Mouse (Mus musculus): Measurements from ENCODE around the gene Chac2. TPM values are rescaled to one million over a fixed set of nuclear protein-coding genes. Genes with fewer than 3 reads are reported as not detected.
"Not testable (repeated sequence)": the region's sequence is repeated elsewhere in the genome, so short reads cannot be mapped to it uniquely, and the experiment has no call there.

The Chac2 gene
- polyA plus RNA-seq (2014; fragmentation: Nextera tagmentation; extraction: Ambion mirVana), result 16.7 and 17.2 TPM in 2 replicates

DNA sequence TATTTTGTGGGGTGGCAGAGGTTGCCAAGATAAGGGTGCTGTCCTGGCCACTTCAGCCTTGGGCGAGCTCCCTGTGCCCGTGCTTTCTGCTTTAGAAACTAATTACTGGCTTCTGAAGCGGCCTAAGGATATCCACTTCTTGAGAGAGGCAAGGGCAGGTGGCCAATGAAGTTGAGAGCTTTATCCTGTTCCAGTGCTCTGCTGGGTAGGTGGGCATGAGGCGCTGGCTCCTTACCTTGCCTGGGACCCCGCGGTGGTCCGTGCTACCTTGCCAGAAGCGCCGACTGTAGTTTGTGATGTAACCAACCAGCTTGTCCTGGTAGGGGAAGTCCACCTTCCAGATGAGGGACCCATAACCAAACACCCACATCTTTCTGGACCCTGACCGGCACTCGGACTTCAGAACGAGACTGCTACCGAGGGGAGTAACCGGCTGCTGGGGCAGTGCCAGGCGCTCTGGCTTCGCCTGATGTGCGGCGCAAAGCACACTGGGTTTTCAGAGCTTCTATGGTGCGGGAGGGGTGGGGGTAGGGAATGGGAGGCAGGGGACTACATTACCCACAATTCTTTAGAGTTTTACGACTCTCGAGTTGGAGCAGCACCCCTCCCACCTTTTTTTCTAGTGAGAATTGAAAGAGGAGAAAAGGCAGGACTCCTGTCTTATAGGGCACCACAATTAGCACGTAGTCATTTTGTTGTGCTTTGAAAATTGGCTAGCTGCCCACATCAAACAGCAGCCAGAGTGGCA, at the start of gene Chac2:
Gene Chac2 (minus strand): TSS at position 474 of the 748 bp plus-strand sequence.
- no peaks in the 10 kb centered on the region for H3K9me3 ChIP-seq (replicated peaks; ENCODE audit: control insufficient read depth, low read length)
- no peaks in the 10 kb centered on the region for H3K27me3 ChIP-seq (ENCODE audit: control insufficient read depth, insufficient read depth, low read length)
- H3K36me3 ChIP-seq (ENCODE audit: control insufficient read depth, insufficient read depth, low read length), result no peaks in the 10 kb centered on the region
- peaks cover 5% of the 10 kb centered on the region; the same call in 1 of the 2 replicates for H3K4me1 ChIP-seq (ENCODE audit: control insufficient read depth, insufficient read depth, low read length)
- ATAC-seq (replicated peaks; ENCODE audit: insufficient number of reproducible peaks, low FRiP score, low TSS enrichment), result peak; percentile 96
- H3K9ac ChIP-seq (ENCODE audit: low read depth, low read length), result peak within 1 kb of the TSS; percentile 85
- peak within 1 kb of the TSS; percentile 60; the same call in 1 of the 2 replicates for H3K27ac ChIP-seq (ENCODE audit: low read depth, low read length)
- peak within 1 kb of the TSS; percentile 79 for H3K4me3 ChIP-seq (ENCODE audit: low read depth, low read length)
- H3K4me2 ChIP-seq, result peak within 1 kb of the TSS; percentile 82
- WGBS (ENCODE audit: insufficient replicate concordance), result under 1% methylated on average over 22 of the region's 22 CpGs

DNA sequence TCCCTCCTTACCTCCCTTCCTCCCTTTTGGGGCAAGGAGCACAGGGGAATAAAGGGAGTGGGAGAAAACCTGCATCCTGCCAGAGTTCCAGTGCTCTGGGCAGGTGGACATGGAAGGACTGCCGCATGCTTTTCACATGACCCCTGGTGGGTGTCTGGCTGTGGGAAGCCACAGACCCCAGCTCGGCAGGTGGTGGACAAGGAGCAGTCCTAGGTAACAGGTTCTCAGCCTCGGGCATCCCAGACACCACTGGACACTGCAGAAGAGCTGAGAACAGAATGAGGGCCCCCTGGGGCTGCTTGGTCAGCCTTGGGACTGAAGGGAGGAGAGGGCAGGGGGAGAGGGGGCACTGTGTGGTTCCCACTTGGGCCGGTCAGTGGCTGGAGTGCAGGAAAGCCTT, 48.8 kb upstream of the Chac2 start:
- Histone ChIP-seq H3K9me3 (replicated peaks; ENCODE audit: control insufficient read depth, low read length) (0 out of 2 replicates have a peak, but pooled peaks cover under 1% of the 10 kb centered on the region), H3K4me2 (no peak overlapping the region), H3K4me1 (ENCODE audit: control insufficient read depth, insufficient read depth, low read length) (no peaks in the 10 kb centered on the region), H3K27ac (ENCODE audit: low read depth, low read length) (no peak overlapping the region), H3K36me3 (ENCODE audit: control insufficient read depth, insufficient read depth, low read length) (0 out of 2 replicates have a peak, but pooled peaks cover 1% of the 10 kb centered on the region), H3K27me3 (ENCODE audit: control insufficient read depth, insufficient read depth, low read length) (no peaks in the 10 kb centered on the region), H3K4me3 (ENCODE audit: low read depth, low read length) (no peak overlapping the region), H3K9ac (ENCODE audit: low read depth, low read length) (no peak overlapping the region)
- ATAC-seq (replicated peaks; ENCODE audit: insufficient number of reproducible peaks, low FRiP score, low TSS enrichment), result no peak
- 93% methylated on average over 4 of the region's 4 CpGs for WGBS (ENCODE audit: insufficient replicate concordance)

DNA sequence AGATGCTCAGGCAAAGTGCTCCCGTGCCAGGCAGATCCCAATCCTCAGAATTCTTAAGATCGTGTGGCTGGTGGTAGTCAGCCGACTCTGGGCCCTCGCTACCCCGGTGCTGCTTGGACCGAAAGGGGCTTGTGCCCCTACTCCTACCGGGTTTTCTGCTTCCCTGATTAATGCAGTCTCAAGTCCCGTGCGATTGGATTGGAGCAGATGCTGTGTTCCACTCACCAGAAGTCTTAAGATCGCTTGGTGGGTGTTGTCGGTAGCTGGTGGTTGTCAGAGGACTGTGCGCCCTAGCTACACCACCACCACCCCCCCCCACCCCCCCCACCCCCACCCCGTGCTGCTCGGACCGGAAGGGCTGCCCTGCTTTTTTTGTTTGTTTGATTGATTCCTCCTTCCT, 31.3 kb upstream of the Chac2 start:
- H3K27me3 ChIP-seq (ENCODE audit: control insufficient read depth, insufficient read depth, low read length); H3K27ac ChIP-seq (ENCODE audit: low read depth, low read length); ATAC-seq (replicated peaks; ENCODE audit: insufficient number of reproducible peaks, low FRiP score, low TSS enrichment); H3K9ac ChIP-seq (ENCODE audit: low read depth, low read length); H3K9me3 ChIP-seq (replicated peaks; ENCODE audit: control insufficient read depth, low read length); H3K4me1 ChIP-seq (ENCODE audit: control insufficient read depth, insufficient read depth, low read length); H3K4me3 ChIP-seq (ENCODE audit: low read depth, low read length); H3K36me3 ChIP-seq (ENCODE audit: control insufficient read depth, insufficient read depth, low read length); H3K4me2 ChIP-seq: not testable (repeated sequence)
- WGBS (ENCODE audit: insufficient replicate concordance), result 64% methylated on average over 15 of the region's 15 CpGs

DNA sequence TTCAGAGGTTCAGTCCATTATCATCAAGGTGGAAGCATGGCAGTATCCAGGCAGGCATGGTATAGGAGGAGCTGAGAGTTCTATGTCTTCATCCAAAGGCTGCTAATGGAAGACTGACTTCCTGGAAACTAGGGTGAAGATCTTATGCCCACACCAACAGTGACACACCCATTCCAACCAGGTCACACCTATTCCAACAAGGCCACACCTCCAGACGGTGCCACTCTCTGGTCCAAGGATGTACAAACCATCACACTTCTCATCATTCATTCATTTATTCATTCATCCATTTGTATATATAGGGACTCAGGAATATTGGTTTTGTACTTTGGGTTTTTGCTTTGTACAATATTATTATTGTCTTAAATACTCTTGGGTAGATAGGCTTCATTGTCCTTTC, 23.5 kb upstream of the Chac2 start:
- not testable (repeated sequence) for H3K27ac ChIP-seq (ENCODE audit: low read depth, low read length); H3K9me3 ChIP-seq (replicated peaks; ENCODE audit: control insufficient read depth, low read length); H3K9ac ChIP-seq (ENCODE audit: low read depth, low read length); H3K27me3 ChIP-seq (ENCODE audit: control insufficient read depth, insufficient read depth, low read length); H3K4me2 ChIP-seq; H3K4me3 ChIP-seq (ENCODE audit: low read depth, low read length); ATAC-seq (replicated peaks; ENCODE audit: insufficient number of reproducible peaks, low FRiP score, low TSS enrichment); H3K36me3 ChIP-seq (ENCODE audit: control insufficient read depth, insufficient read depth, low read length); H3K4me1 ChIP-seq (ENCODE audit: control insufficient read depth, insufficient read depth, low read length)
- 82% methylated on average over 1 of the region's 1 CpGs for WGBS (ENCODE audit: insufficient replicate concordance)

DNA sequence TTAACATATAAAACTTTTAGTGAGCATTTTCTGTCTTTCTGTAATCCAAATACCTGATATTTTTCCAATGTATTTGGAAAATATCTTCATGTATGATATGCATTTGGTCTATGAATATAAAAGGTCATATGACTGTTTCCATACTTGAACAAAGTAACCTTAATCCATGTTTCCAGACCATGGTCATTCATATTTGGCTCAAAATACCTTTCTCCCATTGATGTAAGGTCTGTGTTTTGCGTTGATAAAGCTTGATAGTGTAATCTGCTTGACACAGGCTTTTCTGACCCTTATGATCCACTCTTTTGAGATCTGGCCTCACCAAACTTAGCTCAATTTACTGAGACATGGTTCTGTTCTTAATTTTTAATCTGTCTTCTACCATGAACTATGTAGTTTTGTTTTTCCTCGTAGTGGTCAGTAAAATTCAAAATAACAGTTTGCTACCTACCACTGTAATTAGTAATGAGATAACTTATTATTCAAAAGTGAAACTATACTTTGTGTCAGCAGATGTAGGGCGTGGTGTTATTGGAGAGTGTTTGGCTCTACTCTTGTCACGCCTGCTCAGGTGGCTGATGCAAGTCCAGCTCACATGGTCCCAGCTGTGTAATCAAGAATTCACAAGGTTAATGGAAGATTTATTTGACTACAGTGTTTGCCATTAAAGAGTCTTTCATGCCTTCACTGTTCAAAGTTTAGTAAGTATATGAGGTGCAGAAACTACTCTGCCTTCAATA, 15.2 kb upstream of the Chac2 start:
- Histone ChIP-seq H3K4me1 (ENCODE audit: control insufficient read depth, insufficient read depth, low read length) (no peaks in the 10 kb centered on the region), H3K4me3 (ENCODE audit: low read depth, low read length) (no peak overlapping the region), H3K36me3 (ENCODE audit: control insufficient read depth, insufficient read depth, low read length) (no peaks in the 10 kb centered on the region), H3K4me2 (no peak overlapping the region), H3K9ac (ENCODE audit: low read depth, low read length) (no peak overlapping the region), H3K9me3 (replicated peaks; ENCODE audit: control insufficient read depth, low read length) (no peaks in the 10 kb centered on the region), H3K27ac (ENCODE audit: low read depth, low read length) (no peak overlapping the region), H3K27me3 (ENCODE audit: control insufficient read depth, insufficient read depth, low read length) (no peaks in the 10 kb centered on the region)
- peak; percentile 79 for ATAC-seq (replicated peaks; ENCODE audit: insufficient number of reproducible peaks, low FRiP score, low TSS enrichment)
- WGBS (ENCODE audit: insufficient replicate concordance), result 76% methylated on average over 4 of the region's 4 CpGs

DNA sequence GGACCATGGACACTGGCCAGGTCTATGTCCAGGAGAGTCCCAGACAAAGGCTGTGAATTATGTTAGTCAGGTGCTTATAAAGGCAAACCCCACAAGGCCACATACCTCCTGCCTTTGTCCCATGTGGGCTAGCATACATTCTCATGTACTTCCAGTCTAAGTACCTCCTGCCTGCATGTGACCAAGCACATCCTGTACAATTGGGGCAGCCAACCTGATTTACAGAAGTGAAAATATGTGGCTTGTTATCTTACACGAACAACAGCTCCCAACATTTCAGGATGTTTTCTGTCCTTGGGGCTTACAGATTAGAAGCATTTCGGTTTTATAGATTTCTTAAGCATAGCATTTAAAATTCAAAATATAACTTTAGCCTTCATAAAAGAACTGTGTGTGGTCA, 13.9 kb upstream of the Chac2 start:
- Histone ChIP-seq H3K36me3 (ENCODE audit: control insufficient read depth, insufficient read depth, low read length) (no peaks in the 10 kb centered on the region), H3K4me2 (no peak overlapping the region), H3K27me3 (ENCODE audit: control insufficient read depth, insufficient read depth, low read length) (no peaks in the 10 kb centered on the region), H3K9ac (ENCODE audit: low read depth, low read length) (no peak overlapping the region), H3K27ac (ENCODE audit: low read depth, low read length) (no peak overlapping the region), H3K9me3 (replicated peaks; ENCODE audit: control insufficient read depth, low read length) (no peaks in the 10 kb centered on the region), H3K4me1 (ENCODE audit: control insufficient read depth, insufficient read depth, low read length) (no peaks in the 10 kb centered on the region), H3K4me3 (ENCODE audit: low read depth, low read length) (no peak overlapping the region)
- 75% methylated on average over 2 of the region's 2 CpGs for WGBS (ENCODE audit: insufficient replicate concordance)
- ATAC-seq (replicated peaks; ENCODE audit: insufficient number of reproducible peaks, low FRiP score, low TSS enrichment), result no peak

DNA sequence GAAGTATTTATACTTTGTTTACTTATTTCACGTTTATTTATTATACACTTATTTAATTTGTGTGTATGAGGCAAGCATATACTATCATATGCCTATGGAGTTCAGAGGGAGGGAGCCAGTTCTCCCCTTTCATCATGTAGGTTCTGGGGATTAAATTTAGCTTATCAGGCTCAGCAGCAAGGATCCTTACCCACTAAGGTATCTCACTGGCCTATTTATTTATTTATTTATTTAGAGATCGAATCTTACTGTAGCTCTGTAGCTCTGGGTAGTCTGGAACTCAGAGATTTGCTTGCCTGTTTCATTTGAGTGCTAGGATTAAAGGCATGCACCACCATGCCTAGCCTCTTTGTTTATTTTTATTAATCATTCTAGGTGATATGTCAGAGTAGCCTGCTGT, 12.6 kb upstream of the Chac2 start:
- Histone ChIP-seq H3K4me2 (no peak overlapping the region), H3K27ac (ENCODE audit: low read depth, low read length) (no peak overlapping the region), H3K9ac (ENCODE audit: low read depth, low read length) (no peak overlapping the region), H3K27me3 (ENCODE audit: control insufficient read depth, insufficient read depth, low read length) (no peaks in the 10 kb centered on the region), H3K4me1 (ENCODE audit: control insufficient read depth, insufficient read depth, low read length) (no peaks in the 10 kb centered on the region), H3K4me3 (ENCODE audit: low read depth, low read length) (no peak overlapping the region), H3K36me3 (ENCODE audit: control insufficient read depth, insufficient read depth, low read length) (no peaks in the 10 kb centered on the region), H3K9me3 (replicated peaks; ENCODE audit: control insufficient read depth, low read length) (no peaks in the 10 kb centered on the region)
- whole genome bisulfite sequencing (ENCODE audit: insufficient replicate concordance), result 66% methylated on average over 2 of the region's 2 CpGs
- no peak for ATAC-seq (replicated peaks; ENCODE audit: insufficient number of reproducible peaks, low FRiP score, low TSS enrichment)

DNA sequence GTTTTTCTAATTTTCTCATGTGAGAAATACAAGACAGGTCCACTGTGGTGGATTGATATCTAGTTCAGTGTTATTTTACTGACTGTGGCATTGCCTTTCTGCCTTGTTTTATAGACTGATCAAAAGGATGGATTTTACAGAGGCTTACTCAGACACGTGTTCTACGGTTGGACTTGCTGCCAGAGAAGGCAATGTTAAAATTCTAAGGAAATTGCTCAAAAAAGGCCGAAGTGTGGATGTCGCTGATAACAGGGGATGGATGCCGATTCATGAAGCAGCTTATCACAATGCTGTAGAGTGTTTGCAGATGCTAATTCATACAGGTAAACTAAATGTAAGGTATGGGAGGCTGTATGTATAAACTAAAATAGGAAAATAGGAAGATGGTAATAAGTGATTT, 12.0 kb upstream of the Chac2 start:
- no peak overlapping the region for H3K4me2 ChIP-seq
- no peak overlapping the region for H3K27ac ChIP-seq (ENCODE audit: low read depth, low read length)
- 80% methylated on average over 5 of the region's 5 CpGs for WGBS (ENCODE audit: insufficient replicate concordance)
- ATAC-seq (replicated peaks; ENCODE audit: insufficient number of reproducible peaks, low FRiP score, low TSS enrichment), result no peak
- H3K36me3 ChIP-seq (ENCODE audit: control insufficient read depth, insufficient read depth, low read length), result no peaks in the 10 kb centered on the region
- no peaks in the 10 kb centered on the region for H3K9me3 ChIP-seq (replicated peaks; ENCODE audit: control insufficient read depth, low read length)
- no peak overlapping the region for H3K9ac ChIP-seq (ENCODE audit: low read depth, low read length)
- no peak overlapping the region for H3K4me3 ChIP-seq (ENCODE audit: low read depth, low read length)
- no peaks in the 10 kb centered on the region for H3K4me1 ChIP-seq (ENCODE audit: control insufficient read depth, insufficient read depth, low read length)
- H3K27me3 ChIP-seq (ENCODE audit: control insufficient read depth, insufficient read depth, low read length), result no peaks in the 10 kb centered on the region
